Mouse (Mus musculus) left cerebral cortex, postnatal 25 days (tissue): ENCODE data around the gene Maz. TPM values are rescaled to one million over a fixed set of nuclear protein-coding genes. Genes with fewer than 3 reads are reported as not detected.
A peak's percentile ranks its signal among the peaks of the same experiment; 100 is the strongest.

Experiments used
- DNase-seq, 2 experiments: peaks; one replicate each; pipeline ENCODE4 v3.0.0; 2022; ENCODE audit warnings: low spot score in 2 of 2, mixed read lengths in 1 of 2
- intact Hi-C: fragments of 180-260 bp; cut with DNase I; formaldehyde crosslinking; loops from one replicate; pipeline ENCODE4 v1.15.1; 2025
- total RNA-seq, 2 experiments: library from RNA; stranded (reverse); gene quantifications; 2 replicates each; pipeline ENCODE4 v1.2.3; 2021

Maz gene
- total RNA-seq, 2 experiments from 2014 or later: 241 to 243 TPM

- DNase-seq: no peak
- intact Hi-C loops: no loop called here
Observed at GRCm38 (mm10) chr7:127022528-127023271, 4.1 kb downstream of the Maz start.

- intact Hi-C loops: loop anchor here (2.0 kb wide), 1 partner anchor 71 kb away; the partner anchor contains the start of gene Sez6l2
- DNase-seq: peak in 1 of 2 experiments; percentile 58
Observed at GRCm38 (mm10) chr7:127021563-127022527, 5.0 kb downstream of the Maz start.

GRCm38 (mm10) chr7:127020901-127021562, 5.8 kb downstream of the Maz start, which contains the start of the genes Gm42742 and Prrt2:
Gm42742 (minus strand) TSS chr7:127021097.
Prrt2 (minus strand) TSS chr7:127021211.
- intact Hi-C loops: loop anchor here (2.0 kb wide), 1 partner anchor 70 kb away; the partner anchor contains the start of gene Sez6l2
- DNase-seq: peak; percentile 74 to 85

GRCm38 (mm10) chr7:127020491-127020890, 6.3 kb downstream of the Maz start:
- intact Hi-C loops: loop anchor here (2.0 kb wide), 1 partner anchor 70 kb away; the partner anchor contains the start of gene Sez6l2
- peak in 1 of 2 experiments; percentile 48 for DNase-seq

- peak in 1 of 2 experiments; percentile 43 for DNase-seq
- intact Hi-C loops: loop anchor here (2.0 kb wide), 1 partner anchor 69 kb away; the partner anchor contains the start of gene Sez6l2
Observed at GRCm38 (mm10) chr7:127020031-127020430, 6.8 kb downstream of the Maz start.

DNA sequence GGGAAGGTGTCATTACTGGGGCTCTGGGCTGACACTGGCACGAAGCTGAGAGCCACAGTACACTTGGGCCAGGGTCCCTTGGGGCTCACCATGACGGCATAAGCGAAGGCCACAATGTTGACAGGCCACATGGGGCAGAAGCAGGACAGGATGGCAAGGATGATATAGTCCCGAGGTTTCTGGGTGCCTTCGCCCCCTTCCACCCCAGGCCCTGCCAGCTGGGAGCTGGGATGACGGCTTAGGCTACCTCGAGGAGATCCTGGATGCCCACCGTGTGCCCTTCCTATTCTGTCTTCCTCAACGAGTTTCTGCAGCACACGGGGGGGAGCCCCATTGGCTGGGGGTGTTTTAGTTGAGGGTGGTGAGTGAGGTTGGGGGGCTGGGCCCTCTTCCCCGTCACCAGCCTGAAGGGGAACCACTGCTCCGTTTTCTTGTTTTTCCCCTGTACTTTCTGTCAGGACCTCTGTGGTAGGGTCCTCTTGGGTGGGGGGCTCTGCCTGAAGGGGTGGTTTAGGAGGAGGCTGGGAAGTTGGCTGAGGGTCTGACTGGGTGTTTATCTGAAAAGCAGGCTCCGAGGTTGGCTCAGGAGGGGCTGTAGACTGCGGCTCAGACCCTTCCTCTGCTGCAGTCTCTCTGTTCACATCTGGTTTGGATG, 7.4 kb downstream of the Maz start:
- no peak for DNase-seq
- intact Hi-C loops: no loop called here

- intact Hi-C loops: no loop called here
- no peak for DNase-seq
Observed at GRCm38 (mm10) chr7:127018416-127019305, 8.2 kb downstream of the Maz start.

GRCm38 (mm10) chr7:127017950-127018345, 8.9 kb downstream of the Maz start:
- DNase-seq: no peak
- intact Hi-C loops: loop anchor here (2.0 kb wide), 2 partner anchors 87 to 155 kb away; partner anchors contain the start of gene Ino80e

GRCm38 (mm10) chr7:127016971-127017949, 9.6 kb downstream of the Maz start, which contains the start of gene Pagr1a:
Pagr1a (minus strand) TSS chr7:127017352.
- DNase-seq: peak; percentile 98
- intact Hi-C loops: loop anchor here (2.0 kb wide), 2 partner anchors 88 to 154 kb away; partner anchors contain the start of gene Ino80e

DNA sequence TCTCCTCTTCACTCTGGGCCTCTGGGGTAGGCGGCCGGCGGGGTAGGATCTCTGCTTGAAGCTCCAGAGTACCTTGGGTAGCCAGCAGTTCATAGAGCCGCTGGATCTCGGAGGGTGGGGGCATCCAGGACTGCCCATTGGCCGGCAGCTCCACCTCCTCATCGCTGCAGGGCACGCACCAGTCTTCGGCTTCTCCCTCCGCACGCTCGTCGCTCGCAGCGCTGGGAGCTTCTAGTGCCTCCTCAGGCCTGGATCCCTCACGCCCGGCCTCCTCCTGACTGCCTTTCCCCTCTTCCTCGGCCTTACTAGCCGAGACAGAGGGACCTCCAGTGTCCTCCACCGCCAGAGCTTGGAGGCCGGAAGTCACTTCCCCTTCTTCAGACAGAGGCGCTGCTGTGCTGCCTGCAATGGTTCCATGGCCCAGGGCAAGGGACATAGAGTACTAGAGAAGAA, 10.3 kb downstream of the Maz start:
- intact Hi-C loops: loop anchor here (2.0 kb wide), 2 partner anchors 88 to 154 kb away; partner anchors contain the start of gene Ino80e
- peak in 1 of 2 experiments; percentile 65 for DNase-seq

- intact Hi-C loops: loop anchor here (2.0 kb wide), 2 partner anchors 89 to 153 kb away; partner anchors contain the start of gene Ino80e
- no peak for DNase-seq
Observed at GRCm38 (mm10) chr7:127016481-127016485, 10.6 kb downstream of the Maz start, which contains the start of gene Pagr1b. Pagr1b (minus strand) TSS chr7:127016484.

GRCm38 (mm10) chr7:127016081-127016480, 10.8 kb downstream of the Maz start:
- intact Hi-C loops: loop anchor here (2.0 kb wide), 2 partner anchors 89 to 153 kb away; partner anchors contain the start of gene Ino80e
- peak in 1 of 2 experiments; percentile 11 for DNase-seq

DNA sequence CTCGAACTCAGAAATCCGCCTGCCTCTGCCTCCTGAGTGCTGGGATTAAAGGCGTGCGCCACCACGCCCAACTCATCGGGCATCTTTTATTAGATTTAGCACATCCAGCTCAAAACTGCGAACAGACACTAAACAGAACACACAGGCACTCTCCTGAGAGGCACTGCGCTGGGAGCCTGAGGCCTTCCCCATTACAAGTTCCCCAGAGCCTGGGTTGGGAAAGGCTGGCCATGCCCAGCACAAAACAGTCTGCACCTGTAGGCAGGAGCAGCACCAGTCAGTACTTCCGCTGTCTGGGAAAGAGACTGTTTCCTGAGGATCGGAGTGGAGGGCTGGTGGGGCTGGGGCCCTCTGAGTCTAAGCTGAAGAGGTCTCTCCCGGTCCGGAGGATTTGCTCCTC, 11.8 kb downstream of the Maz start:
- DNase-seq: no peak
- intact Hi-C loops: loop anchor here (2.0 kb wide), 1 partner anchor 38 kb away; the partner anchor contains the start of gene Cdiptos

DNA sequence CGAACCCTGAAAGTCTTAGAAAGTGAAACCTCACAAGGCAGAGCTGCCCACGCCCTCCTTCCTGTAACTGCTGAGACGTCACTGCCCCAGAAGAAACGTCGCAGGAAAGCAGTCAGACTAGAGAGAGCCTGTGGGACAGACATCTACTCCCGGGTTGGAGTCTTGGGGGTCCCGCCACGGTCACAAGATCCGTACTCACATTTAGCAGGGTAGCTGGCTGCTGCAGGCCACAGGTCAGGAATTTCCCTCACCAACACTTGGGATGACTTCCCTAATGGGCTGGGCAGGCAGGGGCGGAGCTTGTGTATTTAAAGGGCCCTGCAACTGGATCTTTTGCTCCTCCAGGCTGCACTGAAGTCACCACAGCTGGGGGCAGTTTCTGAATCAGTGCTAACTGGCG, 12.5 kb downstream of the Maz start, which contains the start of gene Mvp:
Gene Mvp (minus strand): TSS at position 302 of the 400 bp plus-strand sequence.
- intact Hi-C loops: loop anchor here (2.0 kb wide), 1 partner anchor 38 kb away; the partner anchor contains the start of gene Cdiptos

GRCm38 (mm10) chr7:127013385-127013784, 13.5 kb downstream of the Maz start:
- intact Hi-C loops: no loop called here
- DNase-seq: no peak

More for the DNA sequence above, 12.5 kb downstream of the Maz start, which contains the start of gene Mvp:
- peak in 1 of 2 experiments; percentile 30 for DNase-seq

GRCm38 (mm10) chr7:127012845-127013244, 14.0 kb downstream of the Maz start:
- no peak for DNase-seq
- intact Hi-C loops: no loop called here

GRCm38 (mm10) chr7:127012374-127012773, 14.5 kb downstream of the Maz start:
- no peak for DNase-seq
- intact Hi-C loops: no loop called here
